Mouse (Mus musculus) liver, embryonic 14.5 days (tissue): ENCODE measurements around the gene Hebp1. TPM values are rescaled to one million over a fixed set of nuclear protein-coding genes. Genes with fewer than 3 reads are reported as not detected.

Experiments used
- ATAC-seq: fragments of 200-750 bp; cut with Nextera tagmentation; 2 replicates; pipeline ENCODE4 v1.8.0; 2017; ENCODE audit warnings: moderate number of reproducible peaks, mild to moderate bottlenecking, moderate library complexity; ENCODE audit not compliant: insufficient read depth
- DNase-seq, 3 experiments: peaks; one replicate each; pipeline ENCODE4 v3.0.0-alpha.2; 2012 to 2013; ENCODE audit warnings: low read depth in 3 of 3, low spot score in 3 of 3
- H3K27ac ChIP-seq: fragments of 300-500 bp; sonication (generic); 2 replicates; pipeline ENCODE4 v1.5.1; 2014; ENCODE audit warnings: moderate library complexity, mild to moderate bottlenecking, control low read depth, inconsistent platforms
- H3K27me3 ChIP-seq: fragments of 300-500 bp; sonication (generic); 2 replicates; pipeline ENCODE4 v1.6.1; 2014; ENCODE audit warnings: mild to moderate bottlenecking, low read length, moderate library complexity; ENCODE audit not compliant: control insufficient read depth, insufficient read depth
- H3K36me3 ChIP-seq: fragments of 300-500 bp; sonication (generic); replicated peaks from 2 replicates; pipeline ENCODE4 v1.6.1; 2014; ENCODE audit warnings: low read depth; ENCODE audit not compliant: control insufficient read depth, insufficient read depth
- H3K4me1 ChIP-seq, 2 experiments: fragments of 200-500 bp in 1 of 2; fragments of 300-500 bp in 1 of 2; sonication (generic) in 1 of 2; replicated peaks; 2 replicates each; pipeline ENCODE4 v1.6.1; 2012 to 2014; ENCODE audit warnings: antibody characterized with exemption in 1 of 2, inconsistent platforms in 1 of 2, low read length in 1 of 2; ENCODE audit not compliant: control insufficient read depth in 2 of 2, insufficient read depth in 2 of 2
- H3K4me2 ChIP-seq: fragments of 300-500 bp; sonication (generic); 2 replicates; pipeline ENCODE4 v1.6.1; 2014; ENCODE audit warnings: low read depth, mild to moderate bottlenecking, control low read depth, moderate library complexity
- H3K4me3 ChIP-seq, 2 experiments: fragments of 200-500 bp in 1 of 2; fragments of 300-500 bp in 1 of 2; sonication (generic) in 1 of 2; 2 replicates each; pipeline ENCODE4 v1.5.1; 2012 to 2014; ENCODE audit warnings: low read depth in 2 of 2, low read length in 2 of 2, mild to moderate bottlenecking in 2 of 2, control low read depth in 1 of 2, inconsistent platforms in 1 of 2, moderate library complexity in 1 of 2; ENCODE audit not compliant: insufficient read depth in 1 of 2
- H3K9ac ChIP-seq: fragments of 300-500 bp; sonication (generic); replicated peaks from 2 replicates; pipeline ENCODE4 v1.6.1; 2014; ENCODE audit warnings: mild to moderate bottlenecking, control low read depth, moderate library complexity
- H3K9me3 ChIP-seq: fragments of 300-500 bp; sonication (generic); 2 replicates; pipeline ENCODE4 v1.6.1; 2016; ENCODE audit warnings: low read length, mixed read lengths; ENCODE audit not compliant: control insufficient read depth
- CTCF ChIP-seq: IDR thresholded peaks from 2 replicates; pipeline ENCODE4 v1.5.1; 2016; ENCODE audit warnings: antibody characterized with exemption, low read depth, control low read depth
- EP300 ChIP-seq: IDR thresholded peaks from 2 replicates; pipeline ENCODE4 v1.6.1; 2016; ENCODE audit warnings: antibody characterized with exemption, low read depth
- WGBS: fragments of 180-500 bp; shearing (Covaris S2); extraction: QIAGEN DNeasy Blood & Tissue Kit; methylation state at CpG from one replicate; pipeline ENCODE4 v1.1.7; 2014; ENCODE audit not compliant: insufficient replicate concordance; 5-methylcytosine and 5-hydroxymethylcytosine counted together
- polyA plus RNA-seq, 2 experiments: library from polyadenylated mRNA; depleted of rRNA in 1 of 2; stranded (reverse) in 1 of 2; unstranded in 1 of 2; fragments of >200 nt; fragmentation: Nextera tagmentation in 1 of 2; extraction: Ambion mirVana in 1 of 2; gene quantifications; 2 replicates each; pipeline versions ENCODE4 v1.2.1 to v1.2.3; 2012 to 2014

Gene Hebp1
- polyA plus RNA-seq, 2 experiments = 70.2 to 198 TPM

DNA sequence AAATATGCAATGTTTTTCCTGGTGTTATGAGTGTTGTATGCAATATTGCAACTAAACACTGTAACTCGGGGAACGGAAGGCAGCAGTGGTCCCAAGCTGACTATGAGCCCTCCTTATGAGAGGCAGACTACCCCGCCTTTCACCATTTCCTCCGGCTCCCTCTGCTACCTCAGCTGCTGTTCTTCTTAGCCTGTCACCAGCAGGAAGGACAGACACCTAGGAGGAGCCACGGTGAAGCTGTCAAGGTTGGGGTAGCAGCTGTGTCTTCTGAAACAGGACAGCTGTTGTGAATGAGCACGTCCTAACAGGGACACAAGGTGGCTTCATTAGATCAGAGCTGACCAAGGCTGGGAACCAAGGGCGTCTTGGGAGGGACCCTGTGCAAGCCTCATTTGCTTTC is 59.6 kb downstream of the Hebp1 start:
- DNase-seq (no peak), ATAC-seq (no peak)
- H3K36me3 ChIP-seq = peaks cover 76% of the 10 kb centered on the region
- TF ChIP-seq CTCF (no peak), EP300 (no peak)
- WGBS = 73% methylated on average over 7 of the region's 7 CpGs
- no peaks in the 10 kb centered on the region; a peak in 1 of 4 replicates for H3K4me1 ChIP-seq
- no peak overlapping the region for H3K4me3 ChIP-seq
- H3K9ac ChIP-seq = no peak overlapping the region
- H3K27me3 ChIP-seq = no peaks in the 10 kb centered on the region
- no peak overlapping the region for H3K27ac ChIP-seq
- H3K4me2 ChIP-seq = no peak overlapping the region
- no peaks in the 10 kb centered on the region for H3K9me3 ChIP-seq

DNA sequence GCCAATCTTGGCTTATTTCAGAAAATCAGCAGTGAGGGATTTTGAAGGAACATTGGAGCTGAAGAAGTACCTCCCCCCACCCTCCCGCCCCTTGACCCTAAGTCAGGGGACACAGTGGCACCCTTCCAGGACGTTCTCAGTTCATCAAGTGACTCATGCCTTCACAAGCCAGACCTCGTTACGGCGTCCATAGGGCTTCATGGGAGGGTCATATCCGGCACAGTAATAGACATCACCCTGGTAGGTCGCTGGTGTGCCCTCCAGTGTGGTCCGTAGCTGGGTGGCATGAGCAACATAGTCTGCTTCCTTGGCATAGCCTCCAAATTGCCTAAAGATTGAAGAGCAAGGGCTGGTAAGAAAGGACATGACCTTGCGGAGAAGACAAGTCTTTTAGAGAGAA is 60.1 kb downstream of the Hebp1 start:
- DNase-seq (no peak), ATAC-seq (no peak)
- no peak for TF ChIP-seq EP300
- TF ChIP-seq CTCF = no peak
- no peaks in the 10 kb centered on the region; a peak in 1 of 4 replicates for H3K4me1 ChIP-seq
- H3K4me2 ChIP-seq = no peak overlapping the region
- H3K27me3 ChIP-seq = no peaks in the 10 kb centered on the region
- no peak overlapping the region for H3K27ac ChIP-seq
- H3K4me3 ChIP-seq = no peak overlapping the region
- H3K36me3 ChIP-seq = peaks cover 71% of the 10 kb centered on the region
- no peaks in the 10 kb centered on the region for H3K9me3 ChIP-seq
- 86% methylated on average over 9 of the region's 9 CpGs for WGBS
- no peak overlapping the region for H3K9ac ChIP-seq

DNA sequence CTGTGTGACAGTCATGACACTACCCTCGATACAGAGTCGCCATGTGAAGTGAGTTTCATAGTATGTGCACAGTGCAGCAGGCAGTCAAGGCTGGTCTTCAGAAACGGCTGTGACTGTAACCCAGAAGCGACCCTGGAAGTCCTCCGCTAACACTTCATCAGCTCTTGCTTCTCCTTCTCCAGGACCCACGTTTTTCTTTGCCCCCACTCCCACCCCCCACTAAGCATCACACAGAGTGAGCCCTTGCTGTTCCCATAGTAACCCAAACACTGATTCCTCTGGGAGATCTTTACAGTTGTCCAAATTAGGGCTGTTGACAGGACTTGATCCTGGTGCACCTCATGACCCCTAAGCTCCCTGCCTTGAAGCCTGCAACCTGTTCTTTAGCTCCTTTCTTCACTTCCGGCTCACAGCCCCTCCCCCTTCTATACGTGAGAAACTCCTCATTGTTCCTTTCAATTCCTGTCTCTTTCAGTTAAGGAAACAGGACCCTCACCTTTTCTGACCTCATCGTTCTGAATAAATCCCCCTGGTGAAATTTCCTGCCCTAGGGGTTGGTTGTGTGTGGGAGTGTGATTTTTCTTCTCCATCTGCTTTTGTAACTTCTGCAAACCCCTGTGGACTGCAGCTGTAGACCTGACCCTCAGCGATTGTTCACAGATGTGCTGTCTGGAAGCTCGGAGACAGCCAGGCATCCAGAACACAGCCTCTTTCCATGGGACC is 61.2 kb downstream of the Hebp1 start:
- TF ChIP-seq CTCF (no peak), EP300 (no peak)

DNA sequence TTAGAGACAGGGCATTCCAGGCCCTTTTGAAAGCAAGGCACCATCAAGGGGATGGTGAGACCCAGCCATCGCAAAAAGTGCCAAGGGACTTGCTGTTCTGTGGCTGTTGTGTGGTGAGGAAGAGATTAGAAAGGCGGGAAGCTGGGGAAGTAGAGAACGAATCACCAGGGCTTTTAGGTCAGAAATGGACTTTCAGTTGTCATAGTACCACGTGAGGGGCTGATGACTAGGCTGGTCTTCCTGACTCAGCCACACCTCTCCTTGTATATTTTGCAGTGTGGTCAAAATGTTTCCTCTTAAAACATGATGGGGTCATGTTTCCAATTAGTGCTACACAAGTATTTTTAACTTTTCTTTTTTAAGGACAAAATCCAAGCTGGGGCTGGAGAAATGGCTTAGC is 62.1 kb downstream of the Hebp1 start:
- Histone ChIP-seq H3K4me2 (no peak overlapping the region), H3K9me3 (no peaks in the 10 kb centered on the region), H3K27me3 (no peaks in the 10 kb centered on the region), H3K4me1 (no peaks in the 10 kb centered on the region; a peak in 1 of 4 replicates), H3K36me3 (peaks cover 52% of the 10 kb centered on the region), H3K27ac (no peak overlapping the region), H3K9ac (no peak overlapping the region), H3K4me3 (no peak overlapping the region)
- 45% methylated on average over 4 of the region's 4 CpGs for WGBS
- DNase-seq (no peak), ATAC-seq (no peak)
- no peak for TF ChIP-seq EP300
- TF ChIP-seq CTCF = no peak

More for the DNA sequence above, 61.2 kb downstream of the Hebp1 start:
- Histone ChIP-seq H3K4me1 (no peaks in the 10 kb centered on the region; a peak in 1 of 4 replicates), H3K36me3 (peaks cover 61% of the 10 kb centered on the region), H3K9ac (no peak overlapping the region), H3K4me2 (no peak overlapping the region), H3K9me3 (no peaks in the 10 kb centered on the region), H3K27me3 (no peaks in the 10 kb centered on the region), H3K27ac (no peak overlapping the region), H3K4me3 (no peak overlapping the region)
- DNase-seq (no peak), ATAC-seq (no peak; the same call in 1 of the 2 replicates)
- WGBS = 54% methylated on average over 11 of the region's 11 CpGs

DNA sequence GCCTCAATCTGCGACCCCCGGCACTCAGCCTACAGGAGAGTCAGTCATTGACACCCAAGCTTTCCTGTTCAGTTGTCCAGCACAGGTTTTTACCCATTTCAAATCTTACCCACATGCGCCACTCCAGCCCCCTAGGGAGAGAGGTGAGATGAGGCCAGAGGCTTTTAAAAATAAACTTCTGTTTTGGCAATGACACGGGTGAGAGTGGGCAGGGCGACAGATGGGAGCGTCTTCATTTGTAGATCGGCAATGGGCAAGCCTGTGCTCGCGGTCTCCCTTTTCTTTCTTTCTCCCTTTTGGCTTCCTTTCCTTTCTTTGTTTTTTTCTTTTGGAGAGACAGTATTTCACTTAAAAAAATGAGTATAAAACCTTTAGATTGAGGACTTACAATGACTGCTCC is 64.3 kb downstream of the Hebp1 start:
- WGBS = 89% methylated on average over 9 of the region's 9 CpGs
- no peak for ATAC-seq

More for the DNA sequence above, 64.3 kb downstream of the Hebp1 start:
- no peak for DNase-seq
- Histone ChIP-seq H3K27ac (no peak overlapping the region), H3K4me3 (no peak overlapping the region), H3K9ac (no peak overlapping the region), H3K36me3 (peaks cover 31% of the 10 kb centered on the region), H3K4me1 (no peaks in the 10 kb centered on the region; a peak in 1 of 4 replicates), H3K4me2 (no peak overlapping the region), H3K9me3 (no peaks in the 10 kb centered on the region), H3K27me3 (no peaks in the 10 kb centered on the region; the same call in 1 of the 2 replicates)
- no peak for TF ChIP-seq EP300
- no peak for TF ChIP-seq CTCF
